Mouse (Mus musculus) kidney, adult 2 months (tissue): ENCODE measurements around the gene Gak. TPM values are rescaled to one million over a fixed set of nuclear protein-coding genes. Genes with fewer than 3 reads are reported as not detected.

Experiments
- DNase-seq: peaks from one replicate; pipeline ENCODE4 v3.0.0; 2021
- H3K27ac ChIP-seq: fragments of 200-500 bp; 2 replicates; pipeline ENCODE4 v1.5.1; 2012; ENCODE audit warnings: low read depth, low read length, control low read depth, inconsistent platforms; ENCODE audit not compliant: insufficient read depth
- H3K27me3 ChIP-seq: fragments of 200-500 bp; replicated peaks from 2 replicates; pipeline ENCODE4 v1.6.1; 2012; ENCODE audit warnings: mild to moderate bottlenecking, moderate library complexity, low read length, inconsistent platforms; ENCODE audit not compliant: control insufficient read depth, insufficient read depth
- H3K36me3 ChIP-seq: fragments of 200-500 bp; 2 replicates; pipeline ENCODE4 v1.6.1; 2012; ENCODE audit warnings: mild to moderate bottlenecking, moderate library complexity, low read length, inconsistent platforms; ENCODE audit not compliant: control insufficient read depth, insufficient read depth
- H3K4me1 ChIP-seq: fragments of 200-500 bp; 2 replicates; pipeline ENCODE4 v1.6.1; 2011; ENCODE audit warnings: low read length; ENCODE audit not compliant: control insufficient read depth, insufficient read depth
- H3K4me3 ChIP-seq: fragments of 200-500 bp; 2 replicates; pipeline ENCODE4 v1.5.1; 2011; ENCODE audit warnings: mild to moderate bottlenecking, low read depth, low read length, control low read depth; ENCODE audit not compliant: insufficient read depth
- CTCF ChIP-seq: fragments of 200-500 bp; conservative IDR thresholded peaks from 2 replicates; pipeline ENCODE4 v1.5.1; 2011; ENCODE audit warnings: low read depth, mild to moderate bottlenecking, control low read depth, low read length, moderate library complexity, mixed read lengths; ENCODE audit not compliant: insufficient read depth, insufficient read length
- POLR2A ChIP-seq: fragments of 200-500 bp; IDR thresholded peaks from one replicate; pipeline ENCODE4 v1.6.1; 2011; ENCODE audit warnings: low read depth, low read length, control low read depth
- WGBS: fragments of 180-500 bp; shearing (Covaris S2); methylation state at CpG from one replicate; pipeline ENCODE4 v1.1.7; 2018; 5-methylcytosine and 5-hydroxymethylcytosine counted together
- polyA plus RNA-seq: library from polyadenylated mRNA; depleted of rRNA; stranded (reverse); fragments of >200 nt; gene quantifications from 2 replicates; pipeline ENCODE4 v1.2.3, GENCODE M21; 2012

Gene Gak
- polyA plus RNA-seq, 1 experiment, result 80.5 TPM

DNA sequence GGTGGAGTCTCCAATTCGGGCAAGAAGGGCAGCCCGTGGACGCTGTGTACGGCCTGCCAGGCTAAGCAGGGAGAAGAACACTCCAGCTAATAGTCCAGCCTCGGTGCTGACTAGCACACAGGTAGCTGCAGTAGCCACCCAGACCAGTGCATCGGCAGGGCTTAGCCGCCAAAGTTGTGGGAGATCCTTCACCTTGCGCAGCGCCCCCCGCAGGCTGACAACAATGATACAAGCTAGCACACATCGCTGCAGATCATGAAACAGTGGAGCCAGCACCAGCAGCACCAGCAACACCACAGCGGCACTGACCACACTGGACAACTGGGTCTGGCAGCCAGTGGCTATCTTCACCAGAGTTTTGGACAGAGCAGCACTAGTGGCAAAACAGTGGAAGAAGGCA lies 42.2 kb upstream of the Gak start:
- whole genome bisulfite sequencing, result 84% methylated on average over 12 of the region's 12 CpGs
- no peak overlapping the region for H3K4me3 ChIP-seq
- no peaks in the 10 kb centered on the region for H3K27me3 ChIP-seq
- H3K36me3 ChIP-seq, result no peaks in the 10 kb centered on the region
- no peak overlapping the region for H3K27ac ChIP-seq
- peak; percentile 14 for TF ChIP-seq POLR2A
- peak; percentile 23; the same call in 1 of the 2 replicates for TF ChIP-seq CTCF
- H3K4me1 ChIP-seq, result peaks cover 21% of the 10 kb centered on the region
- DNase-seq, result no peak

DNA sequence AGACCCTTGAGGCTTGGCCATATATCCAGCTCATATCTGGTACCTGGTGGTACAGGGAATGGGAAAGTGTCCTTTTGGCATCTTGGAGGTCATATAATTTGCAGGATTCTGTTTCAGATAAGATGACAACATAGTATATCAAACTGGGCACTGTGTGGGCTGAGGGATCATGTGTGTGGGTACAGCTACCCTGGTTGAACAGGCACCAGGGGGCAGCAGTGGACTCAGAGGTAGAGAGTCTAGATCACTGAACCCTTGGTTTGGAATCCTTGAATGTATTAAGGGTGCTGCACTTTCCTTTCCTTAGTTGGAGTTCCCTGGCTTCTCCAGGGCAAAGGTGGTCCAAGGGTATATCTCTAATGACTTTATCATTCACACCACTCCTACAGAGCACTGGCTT lies 41.2 kb upstream of the Gak start:
- Histone ChIP-seq H3K27ac (peak overlapping the region; percentile 43; the same call in 1 of the 2 replicates), H3K4me1 (peaks cover 16% of the 10 kb centered on the region; the same call in 1 of the 2 replicates), H3K36me3 (no peaks in the 10 kb centered on the region), H3K27me3 (no peaks in the 10 kb centered on the region), H3K4me3 (no peak overlapping the region)
- TF ChIP-seq POLR2A, result no peak
- peak; percentile 76 for TF ChIP-seq CTCF
- DNase-seq, result peak; percentile 77

DNA sequence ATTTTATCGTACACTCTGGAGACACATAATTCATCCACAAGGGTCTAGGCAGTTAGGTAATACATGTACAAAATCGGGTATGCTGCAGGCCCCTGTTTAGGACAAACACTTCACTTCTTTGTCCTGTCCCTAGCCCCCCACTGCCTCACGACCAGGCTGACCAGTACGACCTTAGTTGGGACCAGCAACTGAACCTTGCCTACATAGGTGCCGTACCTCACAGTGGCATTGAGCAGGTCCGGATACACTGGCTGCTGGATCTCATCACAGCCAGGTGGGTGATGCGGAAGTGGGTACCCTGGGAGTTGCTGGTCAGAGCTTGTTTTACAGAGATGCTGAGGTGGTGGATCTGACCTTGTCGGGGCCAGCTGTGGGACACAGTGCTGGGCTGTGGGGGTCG lies 40.4 kb upstream of the Gak start:
- peak; percentile 43 for DNase-seq
- H3K27ac ChIP-seq, result no peak overlapping the region
- peaks cover 13% of the 10 kb centered on the region; the same call in 1 of the 2 replicates for H3K4me1 ChIP-seq
- H3K27me3 ChIP-seq, result no peaks in the 10 kb centered on the region
- H3K36me3 ChIP-seq, result no peaks in the 10 kb centered on the region
- TF ChIP-seq POLR2A (peak; percentile 83), CTCF (no peak)
- 57% methylated on average over 9 of the region's 9 CpGs for WGBS
- H3K4me3 ChIP-seq, result peak overlapping the region; percentile 70; the same call in 1 of the 2 replicates

DNA sequence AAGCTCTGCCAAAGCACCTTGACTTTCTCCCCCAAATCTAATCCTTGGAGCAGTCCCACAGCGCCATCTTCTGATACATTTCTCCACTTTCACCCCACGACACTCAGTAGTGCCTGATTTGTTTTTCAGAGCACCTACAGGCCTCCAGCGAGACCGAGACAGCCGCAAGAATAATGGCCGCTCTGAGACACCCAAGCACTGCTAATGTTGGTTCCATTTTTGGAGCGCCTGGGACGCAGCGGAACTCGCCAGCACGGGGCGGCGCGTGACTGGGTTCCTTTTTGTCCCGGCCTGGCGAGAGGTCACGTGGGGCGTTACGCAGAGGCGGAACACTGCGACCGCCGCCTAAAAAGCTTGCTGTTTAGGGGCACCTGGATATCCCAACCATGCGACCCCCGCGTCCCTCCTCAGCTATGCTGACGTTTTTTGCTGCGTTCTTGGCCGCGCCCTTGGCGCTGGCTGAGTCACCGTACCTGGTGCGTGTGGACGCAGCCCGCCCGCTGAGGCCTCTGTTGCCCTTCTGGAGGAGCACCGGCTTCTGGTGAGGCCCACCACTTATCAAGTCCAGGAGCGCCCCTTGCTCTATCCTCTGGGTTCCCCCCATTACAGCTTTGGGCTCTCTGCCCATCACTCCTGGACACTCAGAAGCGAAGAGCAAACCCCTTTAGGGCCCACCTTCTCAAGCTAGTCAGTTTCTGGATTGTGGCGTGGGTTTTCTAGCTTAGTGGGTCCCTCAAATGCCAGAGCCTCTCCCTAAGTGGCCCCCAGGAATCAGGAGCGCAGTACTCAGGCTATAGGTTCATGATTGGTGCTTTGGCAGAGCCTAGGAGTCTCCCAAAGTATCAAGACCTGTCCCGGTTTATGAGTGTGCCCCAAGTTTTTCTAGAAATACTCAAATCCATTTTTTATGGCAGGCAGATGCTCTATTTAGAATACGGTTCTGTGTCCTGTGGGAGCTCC lies 39.7 kb upstream of the Gak start, which contains the start of gene Dgkq:
Gene Dgkq (minus strand): TSS at position 696 of the 960 bp plus-strand sequence.
- H3K4me3 ChIP-seq, result peak within 1 kb of the TSS; percentile 70
- peak within 1 kb of the TSS; percentile 89 for H3K27ac ChIP-seq
- peak; percentile 59 for TF ChIP-seq CTCF
- TF ChIP-seq POLR2A, result peak; percentile 66
- H3K36me3 ChIP-seq, result no peaks in the 10 kb centered on the region
- peak; percentile 96 for DNase-seq
- 5% methylated on average over 43 of the region's 43 CpGs for WGBS
- H3K27me3 ChIP-seq, result no peaks in the 10 kb centered on the region
- H3K4me1 ChIP-seq, result peaks cover 13% of the 10 kb centered on the region; the same call in 1 of the 2 replicates

DNA sequence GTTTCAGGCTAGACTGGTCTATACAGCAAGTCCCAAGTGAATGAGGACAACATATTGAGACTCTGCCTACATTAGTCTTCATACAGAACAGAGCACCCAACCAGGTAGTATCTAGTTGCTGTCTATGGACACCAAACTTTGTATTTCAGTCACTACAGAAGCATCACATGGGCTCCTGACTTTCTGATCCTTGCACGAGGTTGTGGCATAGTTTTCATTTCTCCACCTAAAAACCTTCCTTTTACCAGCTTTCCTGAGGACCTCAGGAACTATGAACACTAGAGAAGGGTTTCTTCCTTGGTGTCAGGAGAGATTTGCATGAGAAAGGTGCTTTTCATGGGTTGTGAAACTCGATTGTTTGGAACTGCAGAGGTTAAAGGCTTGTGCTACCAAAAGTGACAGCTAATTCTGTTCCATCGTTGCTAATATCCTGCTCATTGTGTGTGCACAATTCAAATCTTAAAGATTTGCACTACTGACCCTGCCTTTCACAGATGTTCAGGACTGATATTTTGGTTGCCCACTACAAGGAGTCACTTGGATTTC lies 38.9 kb upstream of the Gak start:
- TF ChIP-seq POLR2A (no peak), CTCF (no peak)
- H3K27me3 ChIP-seq, result no peaks in the 10 kb centered on the region
- peak overlapping the region; percentile 70 for H3K4me3 ChIP-seq
- WGBS, result 7% methylated on average over 3 of the region's 3 CpGs
- no peaks in the 10 kb centered on the region for H3K36me3 ChIP-seq
- no peak for DNase-seq
- peaks cover 10% of the 10 kb centered on the region; the same call in 1 of the 2 replicates for H3K4me1 ChIP-seq
- H3K27ac ChIP-seq, result peak overlapping the region; percentile 89

DNA sequence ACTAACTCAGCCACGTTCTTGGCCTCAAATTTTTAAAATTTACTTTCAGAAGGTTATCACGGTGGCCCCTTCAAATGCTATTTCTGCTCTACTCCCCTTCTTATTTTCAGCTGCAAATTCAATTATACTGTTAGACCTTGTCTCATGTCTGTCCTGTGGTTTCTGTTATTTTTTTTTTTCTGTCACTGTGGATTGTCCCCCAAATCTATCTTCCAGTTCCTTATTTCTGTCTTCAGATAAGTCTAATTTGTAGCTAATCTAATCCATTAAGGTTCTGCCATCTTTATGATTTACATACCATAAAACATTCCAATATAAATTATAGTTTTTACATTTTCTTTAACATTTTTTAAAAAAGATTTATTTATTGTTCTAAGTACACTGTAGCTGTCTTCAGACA lies 37.8 kb upstream of the Gak start:
- peaks cover 10% of the 10 kb centered on the region; the same call in 1 of the 2 replicates for H3K4me1 ChIP-seq
- no peak overlapping the region for H3K4me3 ChIP-seq
- TF ChIP-seq CTCF (no peak), POLR2A (no peak)
- no peaks in the 10 kb centered on the region for H3K36me3 ChIP-seq
- DNase-seq, result no peak
- no peaks in the 10 kb centered on the region for H3K27me3 ChIP-seq
- no peak overlapping the region for H3K27ac ChIP-seq
- WGBS, result 73% methylated on average over 2 of the region's 2 CpGs

DNA sequence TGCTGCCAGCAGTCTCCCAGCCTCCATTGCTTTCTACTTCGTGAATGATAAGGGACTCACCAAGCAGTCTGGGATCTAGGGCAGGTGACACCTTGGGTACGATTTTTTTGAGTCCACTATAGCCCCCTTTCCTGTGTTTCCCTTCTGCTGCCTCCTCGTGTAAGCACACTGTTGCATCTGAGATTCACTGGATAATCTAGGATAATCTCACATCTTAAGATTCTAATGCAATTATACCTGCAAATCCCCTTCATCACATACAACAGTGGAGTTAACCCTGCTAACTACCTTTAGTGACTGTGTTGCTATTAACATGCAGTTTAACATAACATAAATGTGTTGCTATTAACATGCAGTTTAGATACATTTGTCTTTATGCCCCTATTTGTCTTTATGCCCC lies 35.5 kb upstream of the Gak start:
- H3K4me3 ChIP-seq, result no peak overlapping the region
- no peaks in the 10 kb centered on the region for H3K36me3 ChIP-seq
- 53% methylated on average over 3 of the region's 3 CpGs for WGBS
- TF ChIP-seq POLR2A (no peak), CTCF (no peak)
- H3K4me1 ChIP-seq, result peaks cover 12% of the 10 kb centered on the region; the same call in 1 of the 2 replicates
- DNase-seq, result no peak
- H3K27ac ChIP-seq, result no peak overlapping the region
- H3K27me3 ChIP-seq, result no peaks in the 10 kb centered on the region
